Mouse (Mus musculus) forebrain, embryonic 15.5 days (tissue): ENCODE results near the gene P3h4. TPM values are rescaled to one million over a fixed set of nuclear protein-coding genes. Genes with fewer than 3 reads are reported as not detected.

Experiments used
- ATAC-seq: fragments of 200-750 bp; cut with Nextera tagmentation; replicated peaks from 2 replicates; pipeline ENCODE4 v1.8.0; 2017; ENCODE audit warnings: mild to moderate bottlenecking, moderate TSS enrichment, moderate library complexity
- H3K27ac ChIP-seq: fragments of 300-500 bp; sonication (generic); replicated peaks from 2 replicates; pipeline ENCODE4 v1.5.1; 2015; ENCODE audit warnings: mild to moderate bottlenecking, inconsistent platforms
- H3K27me3 ChIP-seq: fragments of 300-500 bp; sonication (generic); 2 replicates; pipeline ENCODE4 v1.6.1; 2015; ENCODE audit warnings: inconsistent platforms
- H3K36me3 ChIP-seq: fragments of 300-500 bp; sonication (generic); 2 replicates; pipeline ENCODE4 v1.6.1; 2015; ENCODE audit warnings: mild to moderate bottlenecking, inconsistent platforms
- H3K4me1 ChIP-seq: fragments of 300-500 bp; sonication (generic); 2 replicates; pipeline ENCODE4 v1.6.1; 2015; ENCODE audit warnings: inconsistent platforms
- H3K4me2 ChIP-seq: fragments of 300-500 bp; sonication (generic); replicated peaks from 2 replicates; pipeline ENCODE4 v1.6.1; 2015; ENCODE audit warnings: mild to moderate bottlenecking, inconsistent platforms
- H3K4me3 ChIP-seq: fragments of 300-500 bp; sonication (generic); 2 replicates; pipeline ENCODE4 v1.5.1; 2015; ENCODE audit warnings: mild to moderate bottlenecking, inconsistent platforms
- H3K9ac ChIP-seq: fragments of 300-500 bp; sonication (generic); replicated peaks from 2 replicates; pipeline ENCODE4 v1.6.1; 2015; ENCODE audit warnings: mild to moderate bottlenecking, inconsistent platforms
- H3K9me3 ChIP-seq: fragments of 300-500 bp; sonication (generic); 2 replicates; pipeline ENCODE4 v1.6.1; 2016; ENCODE audit warnings: inconsistent platforms
- WGBS: fragments of 180-500 bp; shearing (Covaris S2); methylation state at CpG from one replicate; pipeline ENCODE4 v1.1.7; 2015; ENCODE audit warnings: mixed read lengths; 5-methylcytosine and 5-hydroxymethylcytosine counted together
- polyA plus RNA-seq: library from polyadenylated mRNA; unstranded; fragments of >200 nt; fragmentation: Nextera tagmentation; extraction: Ambion mirVana; gene quantifications from 2 replicates; pipeline ENCODE4 v1.2.1, GENCODE M21; 2015

The P3h4 gene
- polyA plus RNA-seq, 1 experiment from 2014 or later = 14.4 TPM

DNA sequence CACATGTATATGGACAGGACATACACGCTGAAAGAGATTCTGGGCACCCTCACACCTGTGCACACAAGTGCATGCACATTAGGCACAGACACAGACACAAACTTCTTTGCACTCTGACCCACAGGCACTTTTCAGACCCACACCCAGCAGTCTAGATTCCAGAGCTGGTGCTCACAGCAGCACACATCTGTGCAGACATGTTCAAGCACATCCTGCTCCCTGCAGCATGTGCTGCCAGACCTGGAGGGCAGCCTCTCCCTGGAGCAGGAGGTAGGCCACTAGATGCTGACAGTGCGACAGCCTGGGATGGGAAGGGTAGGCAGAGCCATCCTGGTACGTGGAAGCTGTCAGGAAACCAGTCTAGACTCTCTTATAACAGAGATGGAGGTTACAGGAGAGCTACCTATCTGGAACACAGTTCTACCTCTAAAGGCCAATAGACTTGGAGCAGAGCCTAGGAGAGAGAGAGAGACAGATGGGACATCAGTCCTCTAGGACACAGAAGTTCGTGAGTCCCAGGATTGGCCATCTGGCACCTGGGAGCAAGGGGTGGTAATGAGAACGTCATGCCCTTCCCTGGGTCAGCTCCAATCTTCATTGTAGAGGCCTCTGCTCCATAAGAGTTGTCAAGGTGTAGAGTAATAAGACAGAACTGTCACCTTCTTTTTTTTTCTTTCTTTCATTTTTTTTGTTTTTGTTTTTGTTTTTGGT, 7.5 kb downstream of the P3h4 start:
- Histone ChIP-seq H3K4me3 (no peak overlapping the region), H3K27ac (no peak overlapping the region), H3K4me2 (no peak overlapping the region), H3K9ac (no peak overlapping the region), H3K27me3 (no peaks in the 10 kb centered on the region), H3K4me1 (0 out of 2 replicates have a peak, but pooled peaks cover 2% of the 10 kb centered on the region), H3K36me3 (no peaks in the 10 kb centered on the region), H3K9me3 (no peaks in the 10 kb centered on the region)
- 80% methylated on average over 5 of the region's 5 CpGs for WGBS
- no peak for ATAC-seq

DNA sequence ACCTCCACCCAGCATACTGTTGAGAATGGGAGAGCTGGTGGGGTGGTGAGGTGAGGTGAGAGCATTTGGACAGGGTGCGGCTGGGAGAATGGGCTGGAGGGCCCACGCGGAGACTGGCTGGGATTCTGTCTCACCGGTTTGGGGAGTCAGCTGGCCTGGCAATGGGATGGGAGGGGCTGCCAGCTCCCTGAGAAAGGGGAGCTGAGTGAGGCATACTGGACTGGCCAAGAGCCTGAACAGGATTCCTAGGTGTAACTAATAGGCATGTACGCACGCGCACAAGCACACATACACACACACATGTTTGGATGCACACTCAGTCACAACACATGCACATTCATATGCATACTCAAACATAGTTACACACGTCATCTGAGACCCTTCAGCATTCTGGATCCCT, 8.4 kb downstream of the P3h4 start:
- no peak overlapping the region for H3K9ac ChIP-seq
- 0 out of 2 replicates have a peak, but pooled peaks cover 3% of the 10 kb centered on the region for H3K4me1 ChIP-seq
- H3K27ac ChIP-seq = no peak overlapping the region
- no peak overlapping the region for H3K4me3 ChIP-seq
- H3K27me3 ChIP-seq = no peaks in the 10 kb centered on the region
- 81% methylated on average over 8 of the region's 8 CpGs for WGBS
- H3K4me2 ChIP-seq = no peak overlapping the region
- no peak for ATAC-seq
- no peaks in the 10 kb centered on the region for H3K9me3 ChIP-seq
- H3K36me3 ChIP-seq = no peaks in the 10 kb centered on the region

DNA sequence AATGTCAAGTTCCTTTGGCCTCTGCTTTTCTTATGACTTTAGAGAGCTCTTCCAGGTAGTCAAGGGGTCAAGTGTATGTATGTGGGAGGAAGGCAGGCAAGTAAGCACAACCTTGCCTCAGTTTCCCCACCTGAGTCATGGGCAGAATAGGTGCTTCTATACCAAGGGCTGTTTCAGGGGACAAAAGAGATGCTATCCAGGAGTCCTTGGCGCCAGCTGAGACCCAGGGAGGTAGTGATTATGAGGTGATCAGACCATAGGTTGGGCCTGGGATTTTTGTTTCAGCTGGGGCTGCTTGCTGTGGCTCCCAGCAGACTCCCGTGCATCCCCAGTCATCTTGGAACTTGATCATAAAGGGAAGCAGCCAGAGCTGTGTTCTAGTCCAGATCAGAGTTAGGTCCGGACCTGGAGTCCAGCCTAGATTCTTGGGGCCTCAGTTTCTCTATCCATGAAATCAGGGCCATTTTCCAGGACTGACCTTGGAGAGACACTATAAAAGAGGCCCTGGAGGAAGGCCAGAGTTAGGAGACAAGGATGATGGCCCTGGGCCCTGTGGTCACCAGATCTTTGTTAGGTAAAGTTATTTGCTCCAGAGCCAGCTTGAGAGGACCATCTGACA, 10.1 kb downstream of the P3h4 start:
- Histone ChIP-seq H3K4me2 (no peak overlapping the region), H3K36me3 (no peaks in the 10 kb centered on the region), H3K4me1 (0 out of 2 replicates have a peak, but pooled peaks cover 3% of the 10 kb centered on the region), H3K27me3 (no peaks in the 10 kb centered on the region), H3K9ac (no peak overlapping the region), H3K4me3 (no peak overlapping the region), H3K27ac (no peak overlapping the region), H3K9me3 (no peaks in the 10 kb centered on the region)
- WGBS = 84% methylated on average over 3 of the region's 3 CpGs
- no peak for ATAC-seq

DNA sequence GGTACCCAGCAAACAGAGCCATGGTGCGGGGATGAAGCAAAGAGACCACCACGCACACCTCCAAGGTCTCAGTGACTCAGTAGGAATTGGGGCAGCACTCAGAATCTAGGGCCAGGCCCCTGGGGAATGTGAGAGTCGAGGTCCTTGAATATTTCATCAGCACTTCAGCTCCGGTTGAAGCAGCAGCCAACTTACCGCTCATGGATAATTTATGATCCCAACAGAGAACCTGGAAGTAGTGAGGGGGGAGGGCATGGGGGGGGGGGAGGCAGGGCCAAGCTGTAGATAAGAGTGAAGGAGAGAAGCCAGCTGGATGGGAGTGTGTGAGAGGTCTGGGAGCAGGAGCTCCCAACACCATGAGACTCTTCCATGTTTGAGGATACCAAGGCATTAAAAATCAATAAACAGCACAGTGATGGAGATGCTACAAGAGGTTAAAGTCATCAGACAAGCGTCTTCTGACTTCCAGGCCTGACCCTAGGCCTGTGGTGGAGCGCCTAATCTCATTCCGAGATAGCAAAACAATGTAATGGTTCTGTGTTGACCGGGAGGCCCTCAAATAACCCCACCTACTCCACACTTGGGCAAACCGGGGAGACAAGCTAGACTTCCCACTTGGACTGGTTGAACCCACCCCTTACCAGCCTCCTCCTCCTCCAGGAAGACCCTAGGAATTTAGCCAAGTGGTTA, 11.0 kb downstream of the P3h4 start:
- Histone ChIP-seq H3K36me3 (no peaks in the 10 kb centered on the region), H3K4me3 (no peak overlapping the region), H3K27ac (no peak overlapping the region), H3K4me2 (no peak overlapping the region), H3K9me3 (no peaks in the 10 kb centered on the region), H3K9ac (no peak overlapping the region), H3K27me3 (no peaks in the 10 kb centered on the region), H3K4me1 (0 out of 2 replicates have a peak, but pooled peaks cover 3% of the 10 kb centered on the region)
- no peak for ATAC-seq
- WGBS = 76% methylated on average over 10 of the region's 10 CpGs

DNA sequence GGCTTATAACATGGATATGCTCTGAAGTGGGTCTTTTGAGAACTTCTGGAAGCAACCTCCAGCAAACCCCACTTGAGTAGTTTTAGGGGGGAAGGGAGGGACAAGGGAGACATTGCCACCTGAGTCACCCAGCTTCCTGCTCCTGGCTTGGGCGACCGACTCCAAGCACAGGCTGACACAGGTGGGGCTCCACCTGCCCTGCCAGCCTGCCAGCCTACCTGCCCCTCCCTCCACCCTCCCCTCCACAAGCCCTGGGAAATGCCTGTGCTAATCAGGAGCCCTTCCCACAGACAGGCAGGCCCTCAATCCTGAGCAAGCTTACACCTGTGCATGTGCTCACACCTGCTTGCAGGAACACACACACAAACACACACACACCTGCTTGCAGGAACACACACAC, 12.0 kb downstream of the P3h4 start:
- Histone ChIP-seq H3K36me3 (no peaks in the 10 kb centered on the region), H3K4me2 (no peak overlapping the region), H3K27me3 (no peaks in the 10 kb centered on the region), H3K9ac (no peak overlapping the region), H3K9me3 (no peaks in the 10 kb centered on the region), H3K4me1 (peaks cover 5% of the 10 kb centered on the region; the same call in 1 of the 2 replicates), H3K27ac (no peak overlapping the region), H3K4me3 (no peak overlapping the region)
- 60% methylated on average over 2 of the region's 2 CpGs for WGBS
- ATAC-seq = no peak

DNA sequence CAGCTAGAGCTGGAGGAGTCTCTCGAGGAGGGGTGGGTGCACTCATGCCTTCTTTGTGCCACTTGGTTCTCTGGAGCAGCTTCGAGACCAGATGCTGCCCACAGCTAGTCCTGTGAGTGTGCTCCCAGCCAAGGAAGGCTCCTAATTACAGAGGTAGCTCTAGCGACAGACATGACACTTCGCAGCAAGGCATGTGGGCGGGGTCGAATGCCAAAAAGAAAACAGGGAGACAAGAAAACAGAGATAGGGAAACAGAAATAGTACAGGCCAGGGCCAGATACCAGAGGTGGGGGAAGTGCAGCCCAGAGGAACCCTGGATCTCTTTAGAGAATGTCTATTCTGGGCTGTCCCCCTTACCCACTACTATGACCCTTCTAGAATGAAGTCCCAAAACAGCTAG, 12.4 kb downstream of the P3h4 start:
- no peak overlapping the region for H3K27ac ChIP-seq
- no peak for ATAC-seq

DNA sequence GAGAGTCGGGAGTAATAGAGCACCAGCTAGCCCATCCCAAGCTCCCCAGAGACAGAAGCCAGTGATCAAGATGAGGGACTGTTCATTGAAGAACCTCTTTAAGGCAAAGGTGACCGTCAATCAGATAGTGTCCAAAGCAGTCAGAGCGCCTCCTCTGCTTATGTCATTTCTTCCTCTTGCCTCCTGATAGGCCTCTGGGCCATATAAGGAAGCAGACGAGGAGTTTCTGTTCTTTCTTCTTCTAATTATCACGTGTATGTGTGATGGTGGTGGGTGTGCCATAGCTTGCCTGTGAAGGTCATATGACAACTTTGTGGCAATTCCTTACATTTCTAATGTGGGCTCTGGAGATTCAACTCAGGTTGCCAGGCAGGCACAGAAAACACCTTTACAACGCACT, 13.8 kb downstream of the P3h4 start:
- Histone ChIP-seq H3K4me2 (no peak overlapping the region), H3K4me1 (peaks cover 21% of the 10 kb centered on the region), H3K27me3 (peaks cover 7% of the 10 kb centered on the region; the same call in 1 of the 2 replicates), H3K36me3 (no peaks in the 10 kb centered on the region), H3K9me3 (no peaks in the 10 kb centered on the region), H3K27ac (no peak overlapping the region), H3K9ac (no peak overlapping the region), H3K4me3 (no peak overlapping the region)
- no peak for ATAC-seq
- 84% methylated on average over 6 of the region's 6 CpGs for WGBS

More for the DNA sequence above, 12.4 kb downstream of the P3h4 start:
- Histone ChIP-seq H3K4me3 (no peak overlapping the region), H3K4me2 (no peak overlapping the region), H3K36me3 (no peaks in the 10 kb centered on the region), H3K9me3 (no peaks in the 10 kb centered on the region), H3K9ac (no peak overlapping the region), H3K27me3 (no peaks in the 10 kb centered on the region), H3K4me1 (peaks cover 7% of the 10 kb centered on the region)
- 51% methylated on average over 6 of the region's 6 CpGs for WGBS

DNA sequence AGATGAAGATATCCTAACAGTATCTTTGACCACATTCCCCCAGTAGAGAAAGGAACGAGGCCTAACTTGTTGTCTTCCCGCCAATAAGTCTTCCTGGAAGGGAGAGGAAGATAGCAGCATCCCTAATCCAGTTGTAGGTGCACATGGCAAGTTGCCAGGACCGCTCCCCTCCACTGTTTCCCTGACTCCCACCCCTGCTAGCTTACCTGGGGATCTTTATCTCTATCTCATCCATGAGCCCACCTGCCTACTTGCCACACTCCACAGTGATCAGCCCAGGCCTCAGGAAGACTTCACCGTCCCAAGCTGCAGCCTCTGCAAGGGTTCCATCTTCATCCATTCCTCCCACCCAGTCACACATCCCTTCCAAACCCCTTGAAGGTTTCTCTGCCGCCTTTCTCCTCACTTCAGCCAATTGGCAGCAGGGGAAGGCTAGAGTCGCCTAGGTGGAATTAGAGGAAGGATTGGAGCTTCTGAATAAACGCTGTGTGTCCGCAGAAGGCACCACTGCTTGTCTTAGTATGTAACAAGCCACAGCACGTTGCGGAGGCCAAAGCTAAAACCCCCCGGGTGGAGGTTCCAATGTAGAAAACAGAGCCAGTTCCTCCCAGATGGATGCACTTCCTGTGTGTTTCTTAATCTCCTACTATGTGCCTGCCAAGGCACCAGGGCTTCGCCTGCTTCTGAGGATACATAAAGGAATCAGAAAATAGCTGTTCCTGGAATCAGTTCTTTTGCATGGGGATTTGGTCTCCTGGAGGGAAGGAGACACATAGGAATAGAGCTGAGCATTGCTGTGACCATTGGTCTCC, 14.7 kb downstream of the P3h4 start:
- H3K27me3 ChIP-seq = peaks cover 13% of the 10 kb centered on the region; the same call in 1 of the 2 replicates
- no peak for ATAC-seq
- H3K9ac ChIP-seq = no peak overlapping the region
- WGBS = 73% methylated on average over 12 of the region's 12 CpGs
- no peaks in the 10 kb centered on the region for H3K36me3 ChIP-seq
- H3K4me3 ChIP-seq = no peak overlapping the region
- H3K4me1 ChIP-seq = peaks cover 30% of the 10 kb centered on the region
- no peak overlapping the region for H3K27ac ChIP-seq
- no peaks in the 10 kb centered on the region for H3K9me3 ChIP-seq
- H3K4me2 ChIP-seq = no peak overlapping the region

DNA sequence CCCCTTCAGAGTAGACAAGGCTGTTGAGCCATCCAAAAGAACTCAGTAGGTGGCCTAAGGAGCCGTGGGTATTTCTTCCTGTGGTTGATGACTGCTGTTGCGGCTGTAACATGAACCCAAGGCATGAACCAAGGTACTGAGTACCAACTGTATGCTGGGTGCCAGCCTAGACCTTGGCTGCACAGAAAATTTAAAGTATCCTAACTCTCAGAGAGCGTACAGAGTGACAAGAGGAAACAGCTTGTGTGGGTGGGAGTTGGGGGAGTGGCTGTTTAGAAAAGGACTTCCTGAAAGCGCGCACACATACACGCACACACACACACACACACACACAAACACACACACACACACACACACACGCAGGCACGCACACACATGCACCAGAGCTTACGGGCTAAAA, 15.3 kb downstream of the P3h4 start:
- no peak overlapping the region for H3K27ac ChIP-seq
- H3K36me3 ChIP-seq = no peaks in the 10 kb centered on the region
- no peak overlapping the region for H3K4me3 ChIP-seq
- H3K4me2 ChIP-seq = no peak overlapping the region
- H3K9ac ChIP-seq = no peak overlapping the region
- peaks cover 33% of the 10 kb centered on the region for H3K4me1 ChIP-seq
- no peaks in the 10 kb centered on the region for H3K9me3 ChIP-seq
- H3K27me3 ChIP-seq = peaks cover 16% of the 10 kb centered on the region; the same call in 1 of the 2 replicates
- ATAC-seq = no peak
- 77% methylated on average over 9 of the region's 9 CpGs for WGBS

DNA sequence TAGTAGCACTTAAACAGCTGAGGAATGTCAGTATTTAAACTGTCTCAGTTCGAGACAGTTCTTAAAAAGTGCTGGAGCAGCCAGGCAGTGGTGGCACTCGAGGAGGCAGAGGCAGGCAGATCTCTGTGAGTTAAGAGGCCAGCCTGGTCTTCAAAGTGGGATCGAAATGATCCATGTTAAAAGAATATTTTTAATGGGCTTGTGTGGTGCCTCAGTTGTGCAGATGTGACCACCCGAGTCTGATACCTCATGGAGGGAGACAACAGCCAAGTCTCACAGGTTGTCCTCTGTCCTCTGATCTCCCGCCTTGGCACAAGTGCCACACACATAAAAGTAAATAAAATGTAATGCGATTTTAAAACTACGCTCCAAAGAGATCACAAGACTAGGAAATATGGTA, 16.1 kb downstream of the P3h4 start:
- no peak for ATAC-seq
- peaks cover 33% of the 10 kb centered on the region for H3K4me1 ChIP-seq
- no peaks in the 10 kb centered on the region for H3K9me3 ChIP-seq
- no peaks in the 10 kb centered on the region for H3K36me3 ChIP-seq
- peak overlapping the region; percentile 66; the same call in 1 of the 2 replicates for H3K4me2 ChIP-seq
- H3K27ac ChIP-seq = no peak overlapping the region
- 94% methylated on average over 7 of the region's 7 CpGs for whole genome bisulfite sequencing
- peaks cover 16% of the 10 kb centered on the region; the same call in 1 of the 2 replicates for H3K27me3 ChIP-seq
- no peak overlapping the region for H3K4me3 ChIP-seq
- no peak overlapping the region for H3K9ac ChIP-seq

DNA sequence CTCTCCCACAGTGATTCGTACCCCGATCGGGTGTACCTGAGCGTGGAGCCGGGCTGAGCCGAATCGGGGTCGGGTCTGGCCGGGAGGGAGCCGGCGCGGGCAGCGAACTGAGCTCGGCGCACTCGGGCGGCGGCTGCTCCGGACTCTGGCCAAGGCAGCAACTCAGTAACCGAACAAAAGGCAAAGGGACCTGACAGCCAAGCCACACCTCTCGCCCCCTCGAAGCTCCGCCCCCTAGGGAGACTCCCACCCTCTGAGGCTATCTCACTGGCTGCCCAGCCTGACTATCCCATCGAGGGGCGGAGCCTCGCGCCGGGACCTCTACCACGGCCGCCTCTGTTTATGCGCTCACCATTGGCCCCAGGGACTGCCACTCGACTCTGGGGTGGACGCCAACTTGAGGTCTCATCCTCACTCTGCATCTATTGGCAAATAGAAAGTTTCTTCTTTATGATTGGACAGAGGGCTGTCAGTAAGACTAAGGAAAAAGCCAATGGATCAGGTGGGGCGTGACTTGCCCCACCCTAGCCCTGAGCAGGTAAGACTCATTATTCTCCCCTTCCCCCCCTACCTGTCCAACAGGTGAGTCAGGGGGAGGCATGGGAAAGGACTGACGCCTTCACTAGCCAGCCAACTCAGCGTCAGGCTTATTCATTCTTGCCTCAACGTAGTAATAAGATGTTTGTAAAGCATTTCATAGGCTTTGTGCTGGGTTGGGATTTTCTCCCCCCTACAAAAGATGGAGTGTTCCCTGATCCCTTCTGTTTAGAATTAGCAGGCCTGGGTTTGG, 16.8 kb downstream of the P3h4 start, which contains the start of gene Jup:
Gene Jup, minus strand, starts transcription at position 164 of the 790 bp plus-strand sequence.
- Histone ChIP-seq H3K36me3 (no peaks in the 10 kb centered on the region), H3K4me1 (peaks cover 33% of the 10 kb centered on the region), H3K4me3 (peak within 1 kb of the TSS; percentile 71), H3K9ac (peak within 1 kb of the TSS; percentile 58), H3K27me3 (peaks cover 16% of the 10 kb centered on the region; the same call in 1 of the 2 replicates), H3K4me2 (peak within 1 kb of the TSS; percentile 66), H3K27ac (peak within 1 kb of the TSS; percentile 64; the same call in 1 of the 2 replicates), H3K9me3 (no peaks in the 10 kb centered on the region)
- ATAC-seq = peak; percentile 99
- 1% methylated on average over 37 of the region's 37 CpGs for WGBS
